ENCODE assay signal across 9 mouse cellular contexts in the genomic region with DNA sequence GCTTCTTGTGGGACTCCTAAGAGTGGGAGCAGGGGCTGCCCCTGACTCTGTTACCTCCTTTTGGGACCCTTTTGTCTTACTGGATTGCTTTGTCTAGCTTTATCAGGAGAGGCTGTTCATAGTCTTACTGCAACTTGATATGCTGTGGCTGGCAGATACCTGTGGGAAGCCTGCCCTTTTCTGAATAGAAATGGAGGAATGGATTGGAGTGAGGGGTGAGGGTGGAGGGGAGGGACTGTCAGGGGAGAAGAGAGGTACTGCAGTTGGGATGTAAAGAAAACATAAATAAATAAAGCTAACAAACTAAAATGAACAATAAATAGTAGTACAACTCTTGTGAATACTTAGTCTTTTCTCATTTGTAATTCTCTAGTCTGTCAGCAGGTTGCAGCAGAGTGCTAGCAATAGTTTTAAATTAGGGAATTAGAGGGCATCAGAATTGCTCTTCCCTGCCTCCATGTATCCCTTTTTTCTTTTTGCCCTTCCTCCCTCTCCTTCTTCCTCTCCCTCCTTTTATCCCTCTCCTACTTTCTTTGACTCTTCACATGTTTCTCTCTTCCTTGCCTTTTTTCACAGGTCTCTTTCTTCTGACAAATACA.
DNase-seq lines count a peak whose midpoint lies in the region; ATAC-seq and TF ChIP-seq lines count a peak whose summit lies in the region.
"Had no signal": no experiment of that assay in that cellular context is flagged by ENCODE, and none has a peak within 500 bp of the region (broad histone marks: within the 10 kb centered on the region; RNA-seq: fewer than 3 reads in every experiment).

No protein-coding gene starts in this region.

- no peak for TF ChIP-seq EP300 in lung, postnatal 0 days (IDR thresholded peaks at IDR 0.05)

- peak; percentile 52 for TF ChIP-seq CTCF in gastrocnemius, adult 2 months (IDR thresholded peaks at IDR 0.05)
- peak; percentile 63 for TF ChIP-seq CTCF in lung, postnatal 0 days (IDR thresholded peaks at IDR 0.05)
- TF ChIP-seq CTCF in lung, adult 2 months (IDR thresholded peaks at IDR 0.05; ENCODE audit: insufficient read depth, low read length): no peak

- H3K9me3 ChIP-seq in lung, postnatal 0 days (ENCODE audit: low read length): no peaks in the 10 kb centered on the region
- no peaks in the 10 kb centered on the region for H3K9me3 ChIP-seq in midbrain, embryonic 15.5 days
- no peaks in the 10 kb centered on the region for H3K9me3 ChIP-seq in kidney, embryonic 15.5 days (replicated peaks)
- H3K9me3 ChIP-seq: liver, embryonic 13.5 days had no signal

- no peak overlapping the region for H3K4me2 ChIP-seq in lung, postnatal 0 days (replicated peaks; ENCODE audit: low read depth, low read length)
- no peak overlapping the region for H3K4me2 ChIP-seq in midbrain, embryonic 15.5 days
- no peak overlapping the region for H3K4me2 ChIP-seq in kidney, embryonic 15.5 days
- H3K4me2 ChIP-seq: liver, embryonic 13.5 days had no signal

- no peak overlapping the region for H3K9ac ChIP-seq in lung, postnatal 0 days (replicated peaks; ENCODE audit: low read depth)
- H3K9ac ChIP-seq in midbrain, embryonic 15.5 days: no peak overlapping the region
- H3K9ac ChIP-seq in kidney, embryonic 15.5 days: no peak overlapping the region
- H3K9ac ChIP-seq: liver, embryonic 13.5 days had no signal

- H3K4me1 ChIP-seq in lung, postnatal 0 days (ENCODE audit: insufficient read depth, low read depth, low read length): no peaks in the 10 kb centered on the region
- H3K4me1 ChIP-seq in lung, adult 2 months (ENCODE audit: control insufficient read depth, insufficient read depth, low read length): no peaks in the 10 kb centered on the region
- H3K4me1 ChIP-seq in midbrain, embryonic 15.5 days: no peaks in the 10 kb centered on the region
- H3K4me1 ChIP-seq in kidney, embryonic 15.5 days: no peaks in the 10 kb centered on the region
- H3K4me1 ChIP-seq: liver, embryonic 13.5 days had no signal

- no peaks in the 10 kb centered on the region for H3K27me3 ChIP-seq in lung, postnatal 0 days (replicated peaks; ENCODE audit: insufficient read depth, low read length)
- no peaks in the 10 kb centered on the region for H3K27me3 ChIP-seq in midbrain, embryonic 15.5 days (replicated peaks)
- H3K27me3 ChIP-seq in kidney, embryonic 15.5 days: no peaks in the 10 kb centered on the region
- H3K27me3 ChIP-seq: liver, embryonic 13.5 days had no signal

- no peak for DNase-seq in gastrocnemius, adult 2 months
- DNase-seq in gastrocnemius, adult 8-10 months (ENCODE audit: low spot score in 2 of 2): no peak
- DNase-seq in lung, postnatal 0 days (ENCODE audit: low spot score): peak; percentile 25
- DNase-seq in lung, adult 2 months: no peak
- peak; percentile 30 for DNase-seq in cerebellum, adult 8-10 months
- DNase-seq in gastrocnemius, postnatal 25 days: no peak
- DNase-seq: liver, embryonic 13.5 days had no signal

- H3K36me3 ChIP-seq in lung, postnatal 0 days (ENCODE audit: insufficient read depth, low read length): no peaks in the 10 kb centered on the region
- no peaks in the 10 kb centered on the region for H3K36me3 ChIP-seq in midbrain, embryonic 15.5 days (replicated peaks)
- no peaks in the 10 kb centered on the region for H3K36me3 ChIP-seq in kidney, embryonic 15.5 days
- H3K36me3 ChIP-seq: liver, embryonic 13.5 days had no signal

- intact Hi-C loops in gastrocnemius, adult 2 months (cut with DNase I): loop anchor here (5.0 kb wide), 2 partner anchors 457 to 472 kb away; no protein-coding TSS in a partner anchor

- ATAC-seq in lung, postnatal 0 days: no peak
- peak; percentile 50; the same call in 1 of the 2 replicates for ATAC-seq in midbrain, embryonic 15.5 days (replicated peaks)
- ATAC-seq in kidney, embryonic 15.5 days (replicated peaks; ENCODE audit: low FRiP score): no peak

- no peak overlapping the region for H3K27ac ChIP-seq in gastrocnemius, adult 2 months
- H3K27ac ChIP-seq in lung, postnatal 0 days (ENCODE audit: low read length): no peak overlapping the region
- no peak overlapping the region for H3K27ac ChIP-seq in midbrain, embryonic 15.5 days
- H3K27ac ChIP-seq in kidney, embryonic 15.5 days: no peak overlapping the region
- H3K27ac ChIP-seq: liver, embryonic 13.5 days had no signal

- no peak overlapping the region for H3K4me3 ChIP-seq in gastrocnemius, adult 2 months
- no peak overlapping the region for H3K4me3 ChIP-seq in lung, postnatal 0 days (ENCODE audit: low read depth, low read length)
- no peak overlapping the region for H3K4me3 ChIP-seq in lung, adult 2 months (replicated peaks; ENCODE audit: extremely low read depth, low read depth, low read length)
- no peak overlapping the region for H3K4me3 ChIP-seq in midbrain, embryonic 15.5 days
- no peak overlapping the region for H3K4me3 ChIP-seq in kidney, embryonic 15.5 days (replicated peaks)
- H3K4me3 ChIP-seq: liver, embryonic 13.5 days had no signal

- TF ChIP-seq POLR2A in lung, adult 2 months (IDR thresholded peaks at IDR 0.05; ENCODE audit: borderline replicate concordance, extremely low read depth, low read depth, low read length): no peak

Comparison
In these comparisons a context has a peak if more than half of its experiments do, and no peak if none do; other contexts are left out.
1. DNase-seq: peak in lung, postnatal 0 days (single experiment) and cerebellum, adult 8-10 months (single experiment); none in gastrocnemius, adult 2 months (single experiment), gastrocnemius, adult 8-10 months (0 of 2), lung, adult 2 months (single experiment) and gastrocnemius, postnatal 25 days (single experiment).